Mouse (Mus musculus): ENCODE results near the gene Slc35f3.

Slc35f3 gene

DNA sequence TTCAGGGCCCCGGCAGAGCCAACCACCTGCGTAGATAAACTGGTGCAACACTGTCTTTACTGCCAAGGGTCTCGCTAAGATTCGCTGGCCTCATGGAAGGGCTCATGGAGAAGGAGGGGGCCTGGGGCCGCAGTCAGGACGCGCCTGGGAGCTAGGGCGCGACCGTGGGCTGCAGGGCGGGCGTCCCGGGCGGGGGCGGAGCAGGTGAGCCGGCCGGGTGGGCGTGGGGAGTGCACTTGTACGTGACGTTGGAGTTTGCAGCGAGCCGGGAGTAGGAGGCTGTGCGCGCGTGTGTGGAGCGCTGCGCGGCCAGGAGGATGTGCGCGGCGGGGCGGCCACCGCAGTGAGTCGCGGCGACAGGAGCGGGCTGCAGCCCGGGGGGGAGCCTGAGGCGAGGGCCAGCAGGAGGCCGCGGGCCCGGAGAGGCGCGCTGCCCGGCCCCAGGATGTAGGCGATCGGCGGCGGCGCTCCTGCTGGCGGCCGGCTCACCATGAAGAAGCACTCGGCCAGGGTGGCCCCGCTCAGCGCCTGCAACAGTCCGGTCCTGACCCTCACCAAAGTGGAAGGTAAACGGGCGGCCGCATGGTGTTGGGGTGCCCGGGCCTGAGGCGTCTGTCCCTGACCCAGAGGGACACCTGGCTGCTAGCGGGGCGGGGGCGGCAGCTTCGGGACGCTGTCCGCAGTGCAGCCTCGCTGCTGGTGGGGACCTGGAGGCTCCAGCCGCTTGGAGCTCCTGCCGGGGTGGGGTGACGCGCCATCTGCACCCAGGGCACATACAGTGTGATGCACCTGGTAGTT lies at the start of gene Slc35f3:
TSS of gene Slc35f3 (plus strand) at position 263 of the 798 bp plus-strand sequence.
- DNase-seq: peak; percentile 65 to 79

DNA sequence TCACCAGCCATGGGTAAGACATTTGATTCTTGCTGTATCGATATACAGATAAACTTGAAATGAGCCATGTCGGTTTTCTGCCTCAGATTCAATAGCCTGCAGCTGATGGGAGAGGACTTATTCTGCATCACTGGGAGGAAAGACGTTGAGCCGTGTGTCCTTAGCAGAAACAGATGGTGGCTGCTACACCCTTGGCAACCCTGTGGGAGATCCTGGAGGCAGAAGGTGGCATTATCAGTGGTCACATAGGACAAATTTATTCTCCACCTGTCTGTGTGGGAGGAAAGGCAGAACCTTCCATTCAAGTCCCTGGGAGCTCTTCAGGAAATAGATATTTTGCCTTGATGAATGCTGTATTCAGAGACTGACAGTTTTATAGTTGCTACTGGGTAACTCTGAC lies 47.9 kb upstream of the Slc35f3 start:
- DNase-seq: no peak

DNA sequence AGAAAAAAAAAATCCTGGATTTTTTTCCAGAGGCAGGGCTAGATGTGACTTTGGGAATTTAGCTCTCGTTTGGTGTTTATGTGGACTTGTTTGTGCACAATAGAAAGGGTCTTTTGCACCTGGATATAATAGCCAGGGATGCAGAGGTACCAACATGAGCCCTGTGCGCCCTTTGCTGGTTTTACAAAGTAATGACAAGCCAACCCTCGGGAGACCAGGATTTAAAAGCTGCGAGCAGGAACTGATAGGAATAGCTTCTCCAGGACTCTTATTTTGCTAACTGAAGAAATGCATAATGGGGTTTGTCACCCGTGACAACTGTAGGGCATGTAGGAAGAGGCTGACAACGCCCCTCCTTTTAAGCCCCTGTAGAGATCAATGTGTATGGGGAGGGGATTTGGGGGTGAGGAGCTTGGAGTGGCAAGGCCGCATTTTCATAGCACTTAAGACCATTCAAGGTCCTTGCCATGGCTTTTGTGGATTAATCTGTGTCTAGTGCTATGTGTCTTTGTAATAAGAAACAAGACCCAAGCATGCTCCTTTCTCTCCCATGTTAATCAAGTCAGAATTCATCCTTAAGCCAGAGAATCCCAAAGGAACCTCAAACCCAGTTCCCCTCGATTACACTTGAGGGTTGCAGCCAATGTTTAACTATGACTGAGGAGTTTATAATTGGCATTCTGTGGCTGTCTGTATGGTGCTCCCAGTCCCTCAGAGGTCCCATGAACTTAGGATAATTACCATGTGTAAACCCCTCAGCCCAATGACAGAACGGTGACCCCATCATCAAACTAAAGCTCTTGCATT lies 41.6 kb upstream of the Slc35f3 start:
- DNase-seq: peak; percentile 11 to 20

DNA sequence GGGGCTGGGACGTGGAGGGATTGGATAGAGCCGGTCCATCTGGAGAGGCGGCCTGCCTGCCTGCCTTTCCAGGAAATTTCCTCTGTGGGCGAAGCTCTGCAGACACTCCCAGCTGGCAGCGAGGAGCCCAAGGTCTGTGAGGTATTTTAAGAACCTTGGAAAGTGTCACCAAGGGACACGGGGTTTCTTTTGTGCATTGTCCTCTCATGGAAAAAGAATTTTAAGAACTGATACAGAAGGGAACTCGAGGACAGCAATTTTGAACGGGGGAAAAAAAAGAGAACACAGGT lies 41.0 kb upstream of the Slc35f3 start:
- no peak for DNase-seq

DNA sequence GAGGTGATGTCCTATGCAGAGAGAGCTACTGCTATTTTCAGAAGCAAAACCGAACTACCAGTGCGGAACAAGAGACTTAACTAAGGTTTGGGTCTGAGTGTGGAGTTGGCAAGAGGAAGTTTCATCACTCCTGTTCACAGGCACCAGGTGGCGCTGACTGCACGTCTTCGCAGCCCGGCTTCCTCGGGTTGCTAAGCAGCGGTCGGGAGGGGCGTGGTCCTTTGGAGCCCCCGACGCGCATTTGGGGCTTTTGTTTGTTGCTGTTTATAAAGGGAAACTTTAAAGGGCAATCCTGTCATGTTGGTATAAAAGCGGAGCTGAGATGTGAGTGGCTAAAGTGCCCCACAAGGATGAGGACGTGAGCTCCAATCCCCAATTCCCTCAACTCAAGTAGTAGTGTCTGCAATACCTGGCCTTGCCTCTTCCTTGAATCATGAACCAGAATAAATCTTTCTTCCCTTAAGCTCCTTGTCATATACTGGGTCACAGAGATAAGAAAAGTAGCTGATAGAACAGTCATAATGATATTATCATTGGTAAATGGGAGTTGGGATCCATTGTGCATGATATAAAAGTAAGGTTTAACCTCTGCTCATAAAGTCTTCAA lies 40.1 kb upstream of the Slc35f3 start:
- DNase-seq: peak; percentile 89 to 90

DNA sequence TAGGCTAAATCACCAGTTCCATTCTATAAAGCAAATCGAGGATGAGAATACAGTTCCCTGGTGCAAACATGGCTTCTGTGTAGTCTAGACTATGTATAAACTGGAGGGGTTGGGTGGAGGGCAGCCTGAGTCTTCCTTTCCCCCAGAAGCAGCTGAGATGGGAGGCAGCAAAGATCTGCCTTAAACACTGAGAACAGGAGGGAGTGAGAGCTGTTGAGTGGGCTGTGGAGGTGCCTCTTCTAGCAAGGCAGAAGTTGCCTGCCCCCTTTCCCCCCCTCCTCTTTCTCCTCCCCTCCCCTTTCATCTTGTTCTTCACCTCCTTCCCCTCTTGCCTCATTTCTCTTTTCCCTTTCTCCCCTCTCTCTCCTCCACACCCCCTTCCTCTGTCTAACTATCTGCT lies 33.2 kb upstream of the Slc35f3 start:
- no peak for DNase-seq

DNA sequence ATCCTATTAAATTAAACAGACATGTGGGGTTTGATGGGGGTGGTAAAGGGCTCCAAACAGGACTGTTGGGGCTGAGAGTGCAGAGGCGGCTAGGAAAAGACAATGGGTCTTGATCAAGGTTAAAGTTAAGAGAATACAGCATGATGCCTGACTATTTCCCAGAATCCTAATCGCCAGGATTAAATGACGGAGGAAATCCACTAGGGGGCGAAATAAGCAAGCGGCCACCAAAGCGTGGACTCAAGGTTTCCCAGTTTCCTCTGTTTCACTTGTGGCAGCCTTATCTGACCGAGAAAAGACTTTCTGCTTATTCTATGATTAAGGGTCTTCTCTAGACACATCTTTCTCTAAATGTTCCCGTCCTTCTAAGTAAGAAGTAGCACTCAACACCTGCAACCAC lies 31.2 kb upstream of the Slc35f3 start:
- DNase-seq: peak; percentile 19 to 29

DNA sequence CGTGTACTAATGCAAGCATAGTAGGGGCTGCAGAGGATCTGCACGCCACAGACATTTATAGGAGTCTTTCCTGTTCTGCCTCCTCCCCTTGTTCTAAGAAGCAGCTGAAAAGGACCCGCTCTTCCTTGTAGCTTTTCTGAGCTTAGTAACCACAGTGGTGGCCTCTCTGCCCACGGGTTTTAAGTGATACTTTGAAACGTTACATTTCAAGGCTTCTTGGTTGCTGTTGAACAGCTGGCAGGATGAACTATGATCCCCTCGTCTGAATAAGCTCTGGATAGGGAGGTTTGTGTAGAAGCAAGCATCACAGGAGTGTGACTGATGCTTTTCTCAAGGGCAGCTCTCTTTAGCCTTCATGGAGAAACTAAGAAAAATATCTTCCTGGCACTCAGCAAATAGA lies 28.6 kb upstream of the Slc35f3 start:
- no peak for DNase-seq

DNA sequence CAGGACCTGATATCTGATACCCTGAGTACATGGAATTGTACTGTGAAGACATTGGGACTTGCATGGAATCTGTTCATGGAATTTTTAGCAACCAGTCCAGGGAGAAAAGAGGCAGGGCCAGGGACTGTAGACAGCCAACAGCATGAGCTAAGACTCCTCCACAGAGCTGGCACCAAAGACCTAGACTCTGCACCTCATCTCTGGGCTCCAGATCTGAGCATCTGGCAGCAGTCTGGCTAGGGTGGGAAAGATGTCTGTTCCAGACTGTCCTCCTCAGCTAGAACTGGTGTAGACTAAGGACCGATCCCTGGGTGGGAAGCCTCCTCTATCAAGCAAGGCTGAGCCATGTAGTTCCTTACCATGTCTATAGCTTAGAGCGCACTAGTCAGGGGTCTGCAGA lies 25.9 kb upstream of the Slc35f3 start:
- no peak for DNase-seq

DNA sequence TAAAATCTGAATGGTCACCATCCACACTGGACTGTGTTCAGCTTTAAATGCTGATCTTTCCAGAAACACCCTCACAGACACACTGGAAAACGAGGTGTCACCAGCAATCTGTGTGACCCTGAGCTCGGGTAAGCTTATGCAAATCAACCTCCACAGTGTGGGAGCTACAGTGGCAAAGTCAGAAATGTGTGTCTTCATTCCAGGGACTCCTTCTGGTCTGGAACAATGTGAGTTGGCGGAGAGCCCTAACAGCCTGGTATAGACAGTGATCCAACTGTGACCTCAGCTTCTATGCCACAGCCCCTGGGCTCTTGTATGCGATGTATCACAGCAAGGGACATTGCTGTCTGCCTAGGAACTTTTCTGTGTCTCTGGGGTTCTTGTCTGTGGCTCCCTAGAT lies 25.3 kb upstream of the Slc35f3 start:
- no peak for DNase-seq

DNA sequence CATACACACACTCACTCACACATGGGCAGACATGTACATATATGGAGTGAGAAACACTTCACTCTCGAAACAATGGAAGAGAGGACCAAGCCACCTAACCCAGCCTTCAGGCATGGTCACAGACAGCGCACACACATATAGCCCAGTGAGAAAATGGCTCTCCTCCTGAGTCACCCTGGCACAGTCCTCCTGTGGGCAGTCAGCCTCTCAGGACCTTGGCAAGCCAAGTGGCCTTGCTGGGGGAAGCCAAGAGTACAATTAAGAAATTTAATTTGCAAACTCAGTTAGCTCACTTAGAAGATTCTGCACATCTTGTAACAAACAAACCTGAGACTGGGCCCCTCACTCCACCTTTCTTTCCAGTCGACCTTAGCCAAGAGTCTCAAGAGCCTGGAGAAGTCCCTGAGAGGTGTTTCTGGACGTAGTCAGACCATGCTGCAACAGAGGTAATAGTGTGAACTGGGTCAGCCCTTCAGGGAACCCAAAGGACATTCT lies 23.4 kb upstream of the Slc35f3 start:
- no peak for DNase-seq

DNA sequence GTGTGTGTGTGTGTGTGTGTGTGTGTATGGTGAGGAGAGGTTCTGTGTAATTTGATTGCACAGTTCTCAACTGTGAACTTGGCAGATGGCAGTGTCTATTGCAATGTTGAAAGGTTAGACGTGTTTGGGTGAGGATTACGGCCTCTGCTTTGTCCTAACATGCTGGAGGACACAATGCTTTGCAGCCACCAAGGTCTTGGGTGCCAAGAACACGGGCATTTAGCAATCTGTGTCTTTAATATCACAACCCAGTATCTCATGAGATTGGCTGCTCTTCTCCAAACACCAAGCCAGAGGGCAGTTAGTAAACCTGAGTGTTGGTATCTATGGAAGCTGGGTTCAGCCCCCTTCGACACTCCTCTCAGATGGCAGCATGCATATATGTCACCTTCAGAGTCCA lies 22.5 kb upstream of the Slc35f3 start:
- no peak for DNase-seq

DNA sequence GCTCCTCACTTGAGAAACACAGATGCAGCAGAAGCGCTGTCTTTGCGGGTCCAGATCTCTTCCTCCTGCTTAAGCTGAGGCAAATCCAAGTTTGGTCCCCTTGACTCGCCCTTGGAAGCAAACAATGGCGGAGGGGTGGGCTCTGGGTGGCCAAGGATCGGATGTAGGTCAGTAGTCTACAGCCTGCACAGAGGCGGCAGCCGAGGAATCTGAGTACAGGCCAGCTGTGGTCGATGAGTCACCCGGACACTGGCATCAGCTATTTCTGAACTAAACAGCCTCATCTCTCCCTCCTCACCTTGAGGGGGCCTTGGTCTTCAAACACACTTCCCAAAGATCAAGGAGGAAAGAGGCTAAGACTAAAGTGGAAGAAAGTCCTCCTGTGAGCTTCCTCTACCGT lies 6.4 kb upstream of the Slc35f3 start:
- DNase-seq: no peak

DNA sequence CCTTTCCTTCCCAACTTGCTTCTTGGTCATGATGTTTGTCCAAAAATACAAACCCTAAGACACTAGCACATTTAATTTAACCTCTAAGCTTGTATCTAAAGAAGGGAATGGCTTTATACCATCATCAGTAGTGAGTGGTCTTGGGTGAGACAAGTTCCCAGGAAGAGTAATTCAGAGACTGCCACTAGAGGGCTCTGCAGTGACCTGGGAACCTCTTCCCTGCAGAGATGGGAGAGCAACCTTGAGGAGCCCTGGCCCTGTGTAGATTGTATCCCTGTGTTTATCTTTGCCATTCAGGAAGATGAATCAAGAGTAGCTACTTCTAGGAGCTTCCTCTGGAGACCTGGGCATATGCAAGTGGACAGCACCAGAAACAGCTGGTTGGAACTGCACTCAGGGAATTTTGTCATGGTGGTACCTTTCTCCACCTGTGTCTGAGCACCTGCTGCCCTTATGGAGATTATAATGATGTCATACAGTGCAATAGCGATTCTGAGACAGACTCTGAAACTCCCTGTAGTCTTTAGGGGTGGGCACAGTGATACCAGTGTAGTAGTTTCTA lies 993 bp upstream of the Slc35f3 start:
- DNase-seq: peak; percentile 49 to 64

DNA sequence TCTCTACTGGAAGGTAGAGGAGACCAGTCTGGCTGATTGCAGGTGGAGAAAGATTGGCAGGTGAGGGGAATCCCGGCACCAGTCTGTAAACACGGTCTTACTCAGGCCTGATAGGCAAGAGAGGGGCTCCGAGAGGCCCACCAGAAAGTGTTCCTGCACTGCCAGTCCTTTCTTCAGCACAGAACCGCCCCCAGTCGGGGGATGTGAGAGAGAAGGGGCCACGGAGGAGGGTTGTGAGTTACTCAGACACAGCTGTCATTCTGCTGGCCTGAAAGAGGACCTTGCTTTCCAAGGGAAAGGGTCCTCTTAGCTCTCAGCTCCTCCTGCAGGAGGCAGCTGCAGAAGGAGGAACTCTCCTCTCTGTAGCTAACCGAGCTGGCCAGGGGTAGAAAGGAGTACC lies 975 bp downstream of the Slc35f3 start:
- peak in 1 of 2 experiments; percentile 10 for DNase-seq

DNA sequence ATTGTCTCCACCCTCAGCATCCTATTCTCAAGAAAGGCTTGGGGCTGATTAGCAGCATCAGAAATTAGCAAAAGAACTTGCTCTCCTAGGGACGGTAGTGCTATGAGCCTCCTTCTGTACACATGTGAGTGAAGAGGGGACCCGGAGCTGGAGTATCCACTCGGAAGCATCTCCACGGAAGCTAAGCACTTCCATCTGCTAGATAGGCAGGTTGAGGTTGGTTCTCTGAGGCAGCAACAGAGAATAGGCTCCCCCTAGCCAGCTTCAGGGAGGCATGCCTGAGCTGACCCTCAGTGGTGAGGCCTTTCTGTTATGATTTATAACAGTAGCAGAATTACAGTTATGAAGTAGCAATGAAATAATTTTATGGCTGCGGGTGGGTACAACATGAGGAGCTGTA lies 2.0 kb downstream of the Slc35f3 start:
- DNase-seq: no peak

DNA sequence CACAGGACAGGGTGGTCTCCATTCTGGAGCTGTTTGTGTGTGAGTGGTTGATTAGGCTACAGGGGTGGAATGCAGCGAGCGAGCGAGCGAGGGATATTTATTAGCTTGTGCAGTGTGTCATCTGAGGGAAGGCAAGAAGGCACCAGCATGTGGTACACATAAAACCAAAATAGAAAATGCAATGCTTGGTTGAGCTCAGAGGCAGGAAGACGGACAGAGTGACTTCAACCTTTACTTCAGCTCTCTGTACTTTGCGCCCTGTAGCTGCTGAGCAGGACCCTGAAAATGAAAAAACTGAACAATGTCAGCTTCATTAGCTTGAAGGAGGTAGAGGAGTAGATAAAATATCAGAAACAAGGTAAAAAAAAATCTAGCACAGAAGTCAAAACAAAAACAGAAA lies 3.2 kb downstream of the Slc35f3 start:
- DNase-seq: peak; percentile 6 to 15

DNA sequence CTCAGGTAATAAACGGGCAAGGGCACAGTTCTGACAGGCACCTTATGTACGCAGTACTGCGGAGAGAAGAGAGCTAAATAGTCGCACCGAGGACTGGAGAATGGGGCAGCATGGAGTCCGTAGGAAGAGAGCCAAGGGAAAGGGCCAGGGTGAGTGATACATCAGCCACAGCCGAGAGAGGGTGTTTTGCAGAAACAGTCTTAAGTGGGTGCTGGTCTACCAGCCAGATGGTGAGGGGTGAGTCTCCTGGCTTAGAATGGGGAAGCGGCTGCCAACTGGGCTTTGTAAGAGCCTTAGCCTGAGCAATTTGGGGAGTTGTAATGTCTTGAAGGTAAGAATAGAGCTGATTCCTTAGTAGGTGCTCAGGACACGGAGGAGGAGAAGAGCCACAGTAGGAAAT lies 8.8 kb downstream of the Slc35f3 start:
- DNase-seq: no peak

DNA sequence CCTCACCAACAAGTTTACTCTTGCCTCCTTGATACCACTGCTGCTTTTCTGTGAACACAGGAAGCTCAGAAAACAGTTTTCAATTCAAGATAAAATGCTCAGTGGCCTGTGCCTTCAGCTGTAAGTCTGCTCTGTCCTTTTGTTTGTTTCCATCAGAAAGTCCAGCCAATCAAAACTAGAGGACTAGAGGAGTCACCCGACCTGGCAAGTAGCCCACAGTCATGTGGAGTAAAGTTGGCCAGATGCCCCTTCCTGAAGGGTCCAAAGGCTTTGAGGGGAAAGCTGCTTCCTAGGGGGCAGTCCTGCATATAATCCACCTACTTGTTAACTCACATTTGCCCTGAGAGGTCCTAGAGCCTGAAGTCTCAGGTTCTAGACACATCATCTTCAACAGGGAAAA lies 10.7 kb downstream of the Slc35f3 start:
- peak; percentile 77 to 87 for DNase-seq

DNA sequence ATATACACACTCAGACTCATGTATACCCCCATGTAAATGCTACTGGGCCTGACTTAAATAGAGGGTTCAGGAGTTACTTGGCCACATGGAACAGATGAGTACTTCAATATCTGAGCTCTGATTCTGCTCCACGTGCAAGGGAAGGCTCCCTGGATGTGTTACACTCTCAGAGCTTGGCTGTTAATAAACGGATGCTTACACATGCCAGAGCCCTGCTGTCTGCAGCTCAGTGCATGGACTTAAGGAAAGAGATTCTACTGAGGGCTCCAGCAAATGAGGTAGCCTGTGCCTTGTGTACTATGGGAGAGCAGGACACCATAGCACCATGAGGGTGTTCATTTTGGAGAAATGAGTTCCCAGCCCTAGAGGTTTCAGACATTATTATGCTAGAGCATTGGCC lies 26.6 kb downstream of the Slc35f3 start:
- no peak for DNase-seq

DNA sequence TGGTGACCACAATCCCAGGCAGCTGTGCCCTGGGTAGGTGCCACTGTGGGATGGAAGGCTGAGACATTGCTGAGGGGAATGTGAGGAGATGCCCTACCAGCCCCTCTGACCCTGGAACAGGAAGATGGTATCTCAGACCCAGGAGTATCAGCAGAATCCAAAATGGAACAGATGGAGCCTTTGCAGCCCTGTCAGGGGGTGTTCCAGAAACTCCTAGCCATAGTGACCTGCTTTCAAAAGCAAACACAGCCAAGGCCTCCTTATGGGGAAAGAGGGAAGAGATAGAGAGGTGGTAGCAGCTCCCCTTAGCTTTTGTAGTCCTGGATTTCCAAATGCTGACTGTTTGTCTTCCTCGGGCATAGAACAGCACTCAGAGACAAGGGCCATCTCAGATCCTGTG lies 27.8 kb downstream of the Slc35f3 start:
- no peak for DNase-seq

DNA sequence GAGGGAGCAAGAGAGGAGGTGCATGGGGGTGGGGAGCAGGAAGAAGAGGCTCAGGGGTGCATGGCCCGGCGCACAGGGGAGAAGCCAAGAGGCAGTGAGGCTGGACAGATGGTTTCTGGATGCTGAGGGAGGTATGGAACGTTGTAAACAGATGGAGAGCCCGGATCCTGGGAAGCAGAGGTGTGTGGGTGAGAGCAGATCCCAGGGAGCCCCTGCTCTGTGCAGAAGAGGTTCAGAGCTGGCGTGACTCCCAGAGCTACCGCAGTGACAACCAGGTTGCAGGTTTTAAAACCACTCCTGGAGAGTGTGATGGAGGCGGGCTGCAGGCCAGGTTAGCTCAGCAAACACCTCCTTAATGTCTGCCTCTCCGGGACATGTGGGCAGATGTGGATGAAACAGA lies 28.4 kb downstream of the Slc35f3 start:
- no peak for DNase-seq

DNA sequence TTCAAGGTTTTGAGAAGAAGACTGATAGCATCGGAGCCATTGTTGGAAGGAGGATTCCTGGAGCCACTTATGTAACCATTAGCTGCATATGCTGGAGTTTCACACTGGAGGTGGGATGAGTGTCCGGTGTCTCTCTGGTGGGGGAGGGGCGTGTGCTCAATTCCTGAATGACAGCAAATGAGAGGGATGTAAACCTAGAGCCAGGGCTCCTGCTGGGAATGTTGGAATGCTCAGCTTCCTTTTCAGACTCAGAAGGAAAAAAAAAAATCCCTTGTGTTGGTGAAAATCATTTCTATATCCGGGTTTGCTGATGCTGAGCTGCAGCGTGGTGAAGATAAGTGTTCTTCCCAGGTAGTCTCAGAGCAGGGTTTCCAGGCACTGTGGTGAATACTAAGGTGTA lies 29.4 kb downstream of the Slc35f3 start:
- DNase-seq: no peak

DNA sequence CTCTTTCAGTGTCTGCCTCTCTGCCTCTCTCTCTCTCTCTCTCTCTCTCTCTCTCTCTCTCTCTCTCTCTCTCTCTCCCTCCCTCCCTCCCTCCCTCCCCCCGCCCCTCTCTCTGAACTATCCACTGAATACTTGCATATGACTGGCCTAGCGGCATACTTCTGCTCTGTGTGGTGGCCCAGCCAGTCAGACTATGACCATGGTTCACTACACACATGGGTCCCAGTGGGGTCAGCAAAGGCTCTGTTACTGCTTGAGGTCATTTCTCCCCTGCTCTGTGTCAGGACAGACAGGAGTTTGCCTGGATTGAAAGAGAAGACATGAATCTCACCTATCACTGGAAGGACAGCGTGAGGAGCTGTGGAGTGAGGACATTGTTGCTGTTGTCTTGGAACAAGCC lies 40.5 kb downstream of the Slc35f3 start:
- peak in 1 of 2 experiments; percentile 15 for DNase-seq
